Mouse (Mus musculus) spleen, postnatal 36 days (tissue): Measurements from ENCODE around the gene Zbtb41.
"Not testable (repeated sequence)": the region's sequence is repeated elsewhere in the genome, so short reads cannot be mapped to it uniquely, and the experiment has no call there.

Experiments used
- DNase-seq, 2 experiments: peaks; one replicate each; pipeline ENCODE4 v3.0.0; 2022; ENCODE audit warnings: low spot score in 2 of 2, mixed read lengths in 1 of 2

Zbtb41 gene

DNA sequence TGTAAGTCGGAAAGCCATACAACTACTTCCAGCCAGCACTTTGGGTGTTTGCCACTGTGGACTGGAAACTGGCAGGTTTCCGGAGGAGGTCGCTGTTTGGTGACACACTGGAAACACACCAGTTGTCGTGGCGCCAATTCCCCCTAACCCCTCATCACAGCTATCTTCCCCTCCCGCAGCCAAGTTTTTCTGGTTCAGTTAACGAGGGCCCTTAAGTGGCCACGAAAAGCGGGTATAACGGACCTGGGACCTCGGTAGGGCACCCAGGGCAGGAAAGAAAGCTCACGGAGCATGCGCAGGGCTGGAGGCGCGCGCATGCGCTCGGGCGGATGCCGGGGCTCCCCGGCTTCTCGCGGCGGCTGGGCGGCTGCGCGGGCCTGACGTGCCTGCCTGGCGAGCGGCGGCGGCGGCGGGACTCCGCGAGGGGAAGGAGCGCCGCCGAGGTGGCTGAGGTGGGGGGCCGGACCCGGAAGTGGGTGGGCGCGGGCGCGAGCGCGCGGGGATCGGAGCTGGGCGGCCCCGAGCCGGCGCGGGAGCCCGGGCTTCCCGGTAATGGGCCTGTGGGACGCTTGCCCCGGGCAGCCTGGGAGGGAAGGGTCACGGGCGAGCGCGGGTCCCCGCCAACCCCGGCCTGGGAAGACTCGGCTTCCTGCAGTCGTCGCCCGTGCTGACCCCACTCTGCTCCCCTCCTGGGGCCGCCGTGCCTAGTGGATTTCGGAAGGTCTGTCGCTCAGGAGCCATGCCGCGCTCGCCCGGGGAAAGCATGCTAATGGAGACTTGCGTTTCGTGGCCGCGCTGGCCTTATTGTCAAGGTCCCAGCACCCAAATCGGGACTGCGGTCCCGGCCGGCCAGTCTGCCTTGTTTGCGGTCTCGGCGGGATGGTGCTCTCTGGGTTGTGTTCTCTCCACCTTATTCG, at the start of gene Zbtb41:
TSS of gene Zbtb41 (plus strand) at position 414 of the 917 bp plus-strand sequence.
- DNase-seq, result peak; percentile 87 to 89

DNA sequence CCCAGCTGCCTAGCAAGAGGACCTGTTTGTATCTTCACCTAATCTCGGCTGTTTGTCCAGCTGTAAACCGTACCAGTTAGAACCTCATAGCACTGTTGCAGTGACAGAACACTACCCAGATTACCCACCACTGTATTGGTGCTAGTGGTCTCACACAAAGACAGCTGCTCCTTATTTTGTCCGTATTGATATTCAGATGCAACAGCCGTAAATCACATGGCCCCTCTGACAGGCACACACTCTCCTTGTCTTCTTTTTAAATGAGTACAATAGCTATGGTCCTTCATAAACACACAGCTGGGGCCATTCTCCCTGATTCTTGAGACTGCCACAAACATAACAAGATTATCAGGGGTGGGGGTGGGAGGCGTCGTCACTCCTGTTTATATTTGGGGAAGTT, 46.2 kb upstream of the Zbtb41 start:
- DNase-seq, result no peak

DNA sequence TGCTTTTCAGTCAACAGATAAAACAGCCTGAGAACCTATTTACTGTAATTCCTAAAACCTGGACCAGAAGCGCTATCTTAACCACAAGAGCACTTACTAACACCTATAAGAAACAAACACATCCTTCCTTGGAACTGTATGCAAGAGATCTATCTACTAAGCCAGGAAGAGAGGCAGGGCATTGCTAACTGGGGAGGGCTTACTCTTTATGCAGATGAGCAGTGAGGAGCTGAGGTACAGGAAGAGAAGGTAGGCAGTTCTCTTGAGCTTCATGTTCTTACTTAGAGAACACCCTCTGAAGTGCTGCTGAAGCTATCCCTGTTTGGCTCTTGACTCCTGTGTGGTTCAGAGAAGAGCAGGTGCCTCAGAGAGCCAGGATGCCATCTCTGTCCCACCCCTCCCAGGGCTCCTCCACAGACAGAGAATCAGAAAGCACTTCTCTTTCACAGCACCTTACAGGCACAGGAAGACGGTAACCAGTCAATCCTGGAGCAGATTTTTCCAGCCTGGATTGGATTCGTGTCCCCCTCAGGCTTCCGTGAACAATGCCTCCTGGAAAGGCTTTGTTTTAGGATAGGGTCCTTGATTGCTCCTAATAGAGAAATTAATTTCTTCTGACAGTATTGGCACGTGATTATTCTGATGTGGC, 45.3 kb upstream of the Zbtb41 start, which contains the start of gene Crb1:
TSS of gene Crb1 (minus strand) at position 463 of the 649 bp plus-strand sequence.
- DNase-seq, result no peak

DNA sequence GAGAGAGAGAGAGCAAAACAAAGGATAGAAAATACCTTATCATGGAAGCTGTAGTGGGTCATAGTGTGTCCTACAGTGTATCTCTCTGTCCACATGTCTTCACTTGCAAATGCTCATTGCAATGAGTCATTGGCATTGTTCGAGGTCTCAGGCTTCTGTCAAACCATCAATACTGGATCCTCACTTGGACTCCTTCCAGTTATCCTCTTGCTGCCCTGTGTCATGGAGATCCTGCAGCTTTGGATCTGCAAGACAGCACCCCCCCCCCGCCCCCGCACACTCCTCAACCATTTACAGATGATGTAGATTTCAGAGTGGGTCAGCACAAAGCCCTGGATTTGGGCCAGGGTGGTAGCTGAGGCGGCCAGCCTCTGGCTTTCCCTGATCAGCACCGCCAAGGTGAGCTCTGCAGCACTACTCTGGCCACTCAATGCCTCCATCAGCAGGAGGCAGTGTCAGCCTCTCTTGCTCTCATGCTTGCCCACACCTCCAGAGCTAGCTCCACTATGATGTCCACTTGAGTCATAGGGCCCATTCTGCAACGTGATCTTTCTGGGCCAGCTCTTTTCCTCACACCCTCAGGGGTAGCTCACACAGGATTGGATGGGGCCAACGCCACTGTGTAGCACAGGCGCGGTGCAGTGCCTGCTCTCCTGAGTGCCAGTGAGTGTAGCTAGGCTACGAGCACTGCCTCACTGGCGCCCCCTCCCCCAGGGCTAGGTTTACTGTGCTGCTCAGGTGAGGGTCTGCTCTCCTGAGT, 43.0 kb upstream of the Zbtb41 start:
- no peak for DNase-seq

DNA sequence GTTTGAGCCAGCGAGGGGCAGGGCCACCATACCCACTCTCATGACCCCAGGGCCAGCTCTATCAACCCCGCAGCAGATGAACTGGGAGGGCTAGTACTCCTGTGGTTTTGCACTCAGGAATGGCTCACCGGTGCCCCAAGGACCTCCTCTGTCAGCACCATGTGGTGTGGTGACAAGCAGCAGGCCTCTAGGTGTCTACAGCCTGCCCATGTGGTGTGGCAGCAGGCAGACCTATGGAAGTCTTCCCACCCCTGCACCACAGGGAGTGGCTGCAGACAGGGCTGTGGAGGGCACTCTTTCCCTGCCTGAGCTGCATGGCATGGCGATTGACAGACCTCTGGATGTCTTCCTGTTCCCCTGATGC, 42.5 kb upstream of the Zbtb41 start:
- no peak for DNase-seq

DNA sequence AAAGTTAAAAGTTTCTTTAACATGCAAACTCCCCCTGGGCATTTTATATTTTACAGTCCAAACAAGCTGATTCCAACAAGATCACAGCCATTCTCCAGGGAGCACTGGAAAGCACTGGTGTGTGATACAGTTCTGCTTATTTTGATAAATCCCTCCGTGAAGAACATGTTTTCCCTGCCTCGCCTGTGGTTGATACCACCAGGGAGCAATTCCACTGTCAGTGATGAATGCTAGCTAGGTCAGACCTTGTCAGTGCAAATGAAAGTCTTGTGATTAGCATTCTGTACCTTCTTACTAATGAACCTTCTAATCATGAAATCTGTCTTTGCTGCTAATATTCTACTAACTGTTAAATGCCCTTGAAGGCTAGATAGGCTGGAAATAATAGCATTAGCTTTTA, 30.3 kb upstream of the Zbtb41 start:
- DNase-seq, result no peak

DNA sequence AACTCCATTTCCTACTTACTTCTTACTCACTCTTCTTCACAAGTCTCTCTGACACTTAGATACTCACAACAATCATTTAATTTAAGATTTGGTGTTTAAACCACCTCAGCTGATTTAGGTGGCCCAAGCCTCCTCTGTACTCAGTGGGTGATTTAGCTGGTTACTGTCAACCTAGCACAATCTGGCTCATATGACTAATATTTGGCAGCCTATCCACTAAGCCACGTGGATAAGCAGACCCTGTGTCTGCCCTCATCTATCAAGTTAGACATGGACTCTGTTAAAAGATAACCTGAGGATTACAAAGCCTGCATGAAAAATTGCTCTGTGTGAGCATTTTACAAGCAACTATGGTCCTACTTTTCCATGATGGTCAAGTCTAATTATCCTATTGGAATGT, 25.5 kb upstream of the Zbtb41 start:
- DNase-seq, result no peak

DNA sequence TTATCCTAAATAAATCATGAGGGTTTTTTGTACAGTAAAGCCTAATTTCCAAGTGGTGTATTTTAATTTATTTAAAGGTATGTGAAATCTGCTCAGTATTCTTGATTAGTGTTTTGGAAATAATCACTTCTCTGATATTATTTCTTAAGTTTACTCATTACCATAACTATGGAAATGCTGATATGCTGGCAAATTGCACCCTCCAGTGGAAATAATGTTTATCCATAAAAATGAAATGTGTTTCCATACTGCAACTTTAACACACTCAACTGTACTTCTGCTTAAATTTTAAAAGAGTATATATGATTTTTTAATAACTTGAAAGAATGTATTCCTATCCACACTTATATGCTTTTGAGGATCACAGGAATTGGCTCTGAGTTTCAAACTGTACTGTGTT, 16.3 kb upstream of the Zbtb41 start:
- DNase-seq, result no peak

DNA sequence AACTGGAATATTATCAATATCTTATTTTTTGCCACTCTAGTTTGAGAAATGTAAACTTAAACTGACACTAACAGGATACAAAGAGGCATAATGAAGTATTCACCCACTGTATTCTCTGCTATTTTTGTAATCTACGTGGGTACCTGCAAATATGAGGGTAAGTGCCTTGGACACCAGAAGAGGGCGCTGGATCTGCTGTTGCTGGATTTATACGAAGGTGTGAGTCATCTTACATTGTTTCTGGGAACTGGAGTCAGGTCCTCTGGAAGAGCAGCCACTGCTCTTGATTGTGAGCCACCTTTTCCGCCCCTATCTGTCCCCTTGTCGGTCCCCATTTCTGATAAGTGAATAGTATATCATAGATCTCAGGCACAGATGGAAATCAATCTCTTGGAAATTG, 14.4 kb upstream of the Zbtb41 start:
- no peak for DNase-seq

DNA sequence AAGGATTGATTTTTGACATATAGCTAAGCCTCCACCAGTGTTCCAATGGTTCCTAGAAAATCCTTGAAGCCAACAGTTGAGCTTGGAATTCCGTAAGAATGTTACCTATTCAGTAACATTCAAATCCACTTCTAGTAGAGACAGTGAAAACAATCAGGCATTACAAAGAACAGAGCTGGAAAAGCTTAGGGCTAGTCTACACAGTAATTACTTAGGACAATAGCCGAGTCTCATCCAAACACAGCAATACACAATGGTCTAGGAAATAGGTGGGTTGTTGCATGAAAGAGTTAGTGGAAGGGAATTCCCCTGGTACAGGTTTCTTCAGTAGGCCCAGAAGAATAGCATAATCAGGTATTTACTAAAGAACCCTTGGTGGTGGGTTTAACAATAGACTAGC, 9.7 kb upstream of the Zbtb41 start:
- DNase-seq, result not testable (repeated sequence)

DNA sequence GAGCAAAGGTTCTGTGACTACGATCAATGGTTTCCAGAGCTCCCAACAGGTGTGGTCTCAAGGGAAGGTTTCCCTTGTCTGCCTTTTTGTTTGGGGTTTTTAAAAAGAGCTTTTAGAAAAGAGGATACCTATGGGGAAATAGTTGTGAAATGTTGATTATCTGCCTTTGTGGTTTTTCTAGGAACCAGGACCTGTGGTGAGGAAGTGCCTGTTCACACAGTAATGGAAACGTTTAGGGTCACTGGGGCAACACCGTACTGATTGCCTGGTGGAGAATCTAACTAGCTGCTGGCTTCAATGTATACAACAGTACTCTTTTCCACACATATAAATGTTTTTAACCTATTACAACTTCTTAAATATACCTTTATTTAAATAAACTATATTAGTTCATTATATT, 8.6 kb upstream of the Zbtb41 start:
- DNase-seq, result no peak

DNA sequence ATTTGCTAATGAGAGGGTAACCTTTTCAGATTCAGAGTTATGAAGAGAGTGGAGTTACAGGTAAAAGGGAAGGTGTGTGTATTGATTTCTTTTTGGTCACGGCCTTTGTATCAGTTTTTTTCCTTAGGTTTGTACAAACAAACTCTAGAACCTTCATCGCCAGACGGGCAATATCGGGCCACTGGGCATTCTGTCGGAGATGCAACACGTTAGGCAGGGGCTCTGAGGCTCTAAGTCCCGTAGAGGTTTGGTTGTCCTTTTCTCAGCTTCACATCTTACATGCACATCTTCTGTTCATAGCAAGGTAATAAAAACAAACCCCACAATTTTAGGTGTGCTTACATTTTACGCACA, 590 bp upstream of the Zbtb41 start:
- no peak for DNase-seq

DNA sequence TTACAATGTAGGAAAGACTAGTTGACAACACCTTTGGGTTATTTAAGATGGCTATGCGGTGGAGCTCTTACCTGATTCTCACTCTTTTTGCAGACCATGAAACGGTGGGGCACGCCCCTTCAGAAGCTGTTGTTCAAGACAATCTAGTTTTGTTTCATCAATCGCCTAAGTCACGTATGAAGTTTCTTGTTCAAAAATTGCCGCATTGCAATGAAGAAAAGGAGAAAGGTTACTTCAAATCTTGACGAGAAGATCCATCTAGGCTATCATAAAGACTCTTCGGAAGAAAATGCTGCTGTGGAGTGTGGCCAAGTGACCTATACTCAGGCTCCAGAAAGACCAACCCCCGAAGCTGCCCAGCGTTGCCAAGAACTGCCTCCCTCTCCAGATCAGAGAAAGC, 853 bp downstream of the Zbtb41 start:
- no peak for DNase-seq

DNA sequence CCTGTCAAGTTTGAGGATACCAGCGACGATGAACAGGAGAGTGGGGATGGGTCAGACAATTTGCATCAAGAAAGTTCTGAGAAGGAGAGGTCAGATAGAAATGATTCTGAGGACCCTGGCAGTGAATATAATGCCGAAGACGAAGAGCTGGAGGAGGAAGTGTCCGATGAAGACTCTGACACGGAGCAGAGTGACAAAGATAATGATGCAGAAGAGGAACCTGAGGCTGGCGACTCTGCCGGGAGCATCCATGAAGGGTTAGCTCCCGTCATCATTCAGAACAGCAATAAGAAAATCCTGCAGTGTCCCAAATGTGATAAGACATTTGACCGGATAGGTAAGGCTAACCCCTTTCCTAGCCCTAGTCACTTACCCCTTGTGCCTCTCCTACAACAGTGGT, 1.8 kb downstream of the Zbtb41 start:
- no peak for DNase-seq

DNA sequence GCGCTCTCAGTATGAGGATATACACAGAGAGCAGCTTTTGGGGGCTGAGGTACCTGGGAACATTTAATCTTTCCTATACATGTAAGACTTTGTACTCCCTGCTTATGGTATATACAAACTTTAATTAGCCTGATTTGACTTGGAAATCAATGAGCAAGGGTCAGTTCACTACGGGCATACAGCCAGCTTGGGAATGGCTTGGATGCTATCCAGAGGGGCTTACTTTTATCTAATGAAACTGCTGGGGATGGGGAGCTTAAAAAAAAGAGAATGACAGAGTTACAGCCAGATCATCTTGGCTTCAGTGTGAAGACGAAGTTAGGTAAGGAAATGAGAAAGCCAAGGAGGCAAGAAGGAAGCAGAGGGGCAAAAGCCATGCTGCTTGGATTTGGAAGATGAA, 2.9 kb downstream of the Zbtb41 start:
- no peak for DNase-seq

DNA sequence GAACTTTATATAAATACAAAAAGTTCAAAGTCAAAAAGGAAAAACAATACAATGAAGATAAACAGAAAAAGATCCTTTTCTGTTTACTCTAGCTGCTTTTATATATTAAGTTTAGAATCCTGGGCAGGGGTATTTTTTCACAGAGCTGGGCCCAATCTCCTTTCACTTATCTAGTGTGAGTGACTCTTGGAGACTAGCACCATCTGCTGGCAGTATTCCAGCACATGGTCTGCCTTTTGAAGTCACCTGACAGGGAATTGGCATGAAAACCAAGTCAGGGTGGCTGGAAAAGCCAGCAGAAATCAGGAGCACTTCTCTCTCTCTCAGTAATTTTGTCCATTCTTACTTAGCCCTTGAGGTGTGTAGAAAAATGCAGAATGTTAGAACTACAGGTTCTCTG, 16.3 kb downstream of the Zbtb41 start:
- DNase-seq, result no peak

DNA sequence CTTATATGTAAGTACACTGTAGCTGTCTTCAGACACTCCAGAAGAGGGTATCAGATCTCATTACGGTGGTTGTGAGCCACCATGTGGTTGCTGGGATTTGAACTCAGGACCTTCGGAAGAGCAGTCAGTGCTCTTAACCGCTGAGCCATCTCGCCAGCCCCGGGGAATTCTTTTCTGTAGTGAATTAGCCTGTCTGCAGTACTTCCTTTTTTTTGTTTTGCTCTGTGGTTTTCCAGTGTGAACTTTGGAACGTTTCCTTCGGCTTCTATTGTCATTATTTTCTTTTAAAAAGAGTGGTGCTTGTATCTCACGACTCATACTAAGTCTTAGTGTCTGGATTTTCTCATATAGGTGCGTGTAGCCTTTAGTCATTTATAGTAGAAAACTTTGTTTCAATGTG, 21.0 kb downstream of the Zbtb41 start:
- DNase-seq, result not testable (repeated sequence)

DNA sequence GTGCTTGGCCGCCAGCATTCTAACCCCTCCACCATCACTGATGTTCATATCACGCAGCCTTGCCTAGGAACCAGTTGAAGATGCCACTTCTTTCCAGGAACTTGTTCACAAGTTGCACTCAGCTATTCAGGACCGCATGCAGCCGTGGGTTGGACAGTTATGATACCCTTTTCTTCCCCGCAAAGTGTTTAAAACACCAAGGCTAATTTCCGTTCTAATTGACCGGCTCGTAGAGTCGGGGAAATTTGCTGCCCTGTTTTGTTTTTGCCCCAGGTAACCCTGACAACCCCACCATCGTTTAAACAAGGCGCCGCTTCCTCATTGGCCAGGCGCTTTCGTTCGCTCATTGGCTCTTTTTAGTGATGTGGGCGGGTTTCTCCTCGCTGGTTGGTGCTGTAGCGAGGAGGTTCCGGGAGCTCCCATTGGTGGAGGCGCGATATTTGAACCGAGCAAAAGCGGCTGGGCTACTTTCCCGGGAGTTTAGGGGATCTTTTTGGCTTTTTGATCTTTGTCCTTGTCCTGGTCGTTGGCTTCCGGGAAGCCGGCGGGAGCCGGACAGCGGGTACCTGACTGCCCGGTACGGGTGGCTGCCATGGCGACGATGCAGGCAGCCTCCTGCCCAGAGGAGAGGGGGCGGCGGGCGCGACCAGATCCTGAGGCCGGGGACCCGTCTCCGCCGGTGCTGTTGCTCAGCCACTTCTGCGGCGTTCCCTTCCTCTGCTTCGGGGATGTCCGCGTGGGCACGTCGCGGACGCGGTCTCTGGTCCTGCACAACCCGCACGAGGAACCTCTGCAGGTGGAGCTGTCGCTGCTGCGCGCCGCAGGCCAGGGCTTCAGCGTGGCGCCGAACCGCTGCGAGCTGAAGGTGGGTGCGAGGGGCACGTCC, 32.5 kb downstream of the Zbtb41 start, which contains the start of gene Aspm:
TSS of gene Aspm (plus strand) at position 433 of the 886 bp plus-strand sequence.
- peak; percentile 90 to 92 for DNase-seq

DNA sequence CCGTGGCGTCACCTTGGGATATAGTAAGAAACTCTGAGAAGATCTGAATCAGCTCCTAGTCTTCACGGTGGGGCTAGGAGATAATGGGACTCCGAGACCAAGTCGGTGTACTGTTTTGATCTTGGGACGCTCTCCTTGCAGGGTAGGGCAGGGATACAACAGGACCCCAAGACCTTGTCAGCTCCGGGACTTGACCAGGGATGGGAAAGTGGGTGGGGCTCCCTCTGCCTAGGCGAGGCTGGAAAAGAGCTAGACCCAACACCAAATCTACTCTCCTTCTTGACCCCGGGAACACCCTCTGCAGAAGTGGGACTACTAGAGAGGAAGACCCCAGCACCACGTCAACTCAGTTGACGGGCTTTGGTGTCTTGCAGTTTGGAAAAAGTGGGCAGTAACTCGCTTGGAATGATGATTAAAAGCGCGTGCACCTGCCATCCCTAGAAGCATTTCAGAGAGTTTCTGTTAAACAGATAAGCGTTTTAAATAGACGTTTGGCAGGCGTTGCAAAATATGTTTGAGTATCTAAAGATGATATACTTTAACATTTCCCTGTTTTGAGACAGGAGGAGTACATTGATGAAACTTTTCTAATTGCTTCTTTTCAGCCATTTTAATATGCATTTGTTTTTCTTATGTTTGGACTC, 33.3 kb downstream of the Zbtb41 start:
- peak in 1 of 2 experiments; percentile 30 for DNase-seq

DNA sequence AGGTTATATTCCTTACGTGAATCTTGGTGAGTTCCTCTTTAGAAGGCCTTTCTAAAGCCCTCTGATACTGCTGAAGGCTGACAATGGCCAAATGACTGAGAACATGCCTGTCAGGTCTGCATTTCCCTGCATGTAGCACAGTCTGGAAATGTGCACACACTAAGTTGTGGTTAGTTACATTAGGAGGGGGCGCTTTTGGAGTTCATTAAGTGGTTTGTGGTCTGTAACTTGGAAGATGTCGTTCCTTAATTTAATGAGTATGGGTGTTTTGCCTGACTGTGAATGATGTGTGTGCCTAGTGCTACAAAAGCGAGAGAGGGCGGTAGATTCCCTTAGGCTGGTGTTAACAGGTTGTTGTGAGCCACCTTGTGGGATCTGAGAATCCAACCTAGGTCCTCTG, 38.7 kb downstream of the Zbtb41 start:
- DNase-seq, result no peak

DNA sequence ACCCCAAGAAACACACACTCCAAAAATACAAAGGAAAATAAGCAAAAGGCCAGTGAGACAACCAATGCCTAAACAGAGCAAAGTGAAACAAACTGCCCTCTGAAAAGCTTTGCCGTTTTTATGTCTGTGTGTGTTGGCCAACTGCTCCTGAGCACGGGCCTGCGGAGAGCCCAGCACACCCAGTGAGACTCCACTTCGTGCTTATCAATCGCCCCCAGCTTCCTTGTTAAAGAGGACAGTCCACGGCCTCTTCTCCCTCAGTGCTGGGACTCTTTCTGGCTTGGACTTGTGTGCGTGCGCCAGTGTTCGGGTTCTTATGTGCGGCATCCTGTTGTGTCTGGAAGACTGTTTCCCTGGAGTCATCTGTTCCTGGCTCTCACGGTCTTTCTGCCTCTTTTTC, 43.8 kb downstream of the Zbtb41 start:
- DNase-seq, result no peak
